Mouse (Mus musculus) heart, embryonic 13.5 days (tissue): Measurements from ENCODE around the gene Ampd1. TPM values are rescaled to one million over a fixed set of nuclear protein-coding genes. Genes with fewer than 3 reads are reported as not detected.

Experiments
- polyA plus RNA-seq: library from polyadenylated mRNA; unstranded; fragments of >200 nt; fragmentation: Nextera tagmentation; extraction: Ambion mirVana; gene quantifications from 2 replicates; pipeline ENCODE4 v1.2.1, GENCODE M21; 2015

The Ampd1 gene
- polyA plus RNA-seq, 1 experiment from 2014 or later: 0.16 TPM

Other genes with a start within 250 kb of the Ampd1 start
- gene Sycp1, start 137.9 kb upstream of the Ampd1 start, polyA plus RNA-seq: not detected in 2 replicates
- gene Nr1h5, start 109.9 kb upstream of the Ampd1 start, polyA plus RNA-seq: 0.17 and 0.36 TPM in 2 replicates
- 64.5 and 70.0 TPM in 2 replicates for gene Sike1, start 78.3 kb upstream of the Ampd1 start, polyA plus RNA-seq
- gene Csde1, start 53.6 kb upstream of the Ampd1 start, polyA plus RNA-seq: 249 and 271 TPM in 2 replicates
- 82.4 and 83.1 TPM in 2 replicates for gene Nras, start 15.7 kb upstream of the Ampd1 start, polyA plus RNA-seq
- gene Dennd2c, start 28.6 kb downstream of the Ampd1 start, polyA plus RNA-seq: 3.0 and 3.7 TPM in 2 replicates
- 121 and 139 TPM in 2 replicates for gene Bcas2, start 97.6 kb downstream of the Ampd1 start, polyA plus RNA-seq
- gene Trim33, start 205.3 kb downstream of the Ampd1 start, polyA plus RNA-seq: 9.8 and 11.8 TPM in 2 replicates